Mouse (Mus musculus) lung, postnatal 4 days (tissue): ENCODE data around the gene Rtp3.

Experiments used
- DNase-seq, 2 experiments: peaks; one replicate each; pipeline ENCODE4 v3.0.0; 2021

Gene Rtp3

GRCm38 (mm10) chr9:110990204-110990603, at the start of gene Rtp3:
Rtp3 (minus strand) TSS chr9:110990583.
- peak; percentile 54 to 66 for DNase-seq

GRCm38 (mm10) chr9:111039966-111040365, 49.6 kb upstream of the Rtp3 start:
- DNase-seq: peak in 1 of 2 experiments; percentile 57

GRCm38 (mm10) chr9:111033717-111034116, 43.3 kb upstream of the Rtp3 start:
- no peak for DNase-seq

GRCm38 (mm10) chr9:111026791-111027190, 36.4 kb upstream of the Rtp3 start:
- DNase-seq: no peak

- DNase-seq: no peak
These were observed 28.6 kb upstream of the Rtp3 start, which contains the start of gene Ltf for GRCm38 (mm10) chr9:111019022-111019421. Ltf (plus strand) TSS chr9:111019271.

GRCm38 (mm10) chr9:111015658-111016057, 25.3 kb upstream of the Rtp3 start:
- DNase-seq: no peak

GRCm38 (mm10) chr9:111012041-111012440, 21.7 kb upstream of the Rtp3 start:
- DNase-seq: peak; percentile 50 to 69

GRCm38 (mm10) chr9:111011550-111011949, 21.2 kb upstream of the Rtp3 start:
- peak; percentile 21 to 50 for DNase-seq

- no peak for DNase-seq
These were observed 19.4 kb upstream of the Rtp3 start for GRCm38 (mm10) chr9:111009763-111010162.

- no peak for DNase-seq
These were observed 16.2 kb upstream of the Rtp3 start for GRCm38 (mm10) chr9:111006544-111006943.

- DNase-seq: no peak
These were observed 12.9 kb upstream of the Rtp3 start for GRCm38 (mm10) chr9:111003279-111003678.

GRCm38 (mm10) chr9:111001621-111002020, 11.2 kb upstream of the Rtp3 start:
- DNase-seq: no peak

- DNase-seq: peak; percentile 55 to 74
These were observed 9.5 kb upstream of the Rtp3 start for GRCm38 (mm10) chr9:110999856-111000255.

- DNase-seq: peak; percentile 33 to 75
These were observed 8.7 kb upstream of the Rtp3 start for GRCm38 (mm10) chr9:110999056-110999455.

GRCm38 (mm10) chr9:110997245-110997644, 6.9 kb upstream of the Rtp3 start:
- peak; percentile 73 to 89 for DNase-seq

- peak; percentile 85 to 86 for DNase-seq
These were observed 4.4 kb upstream of the Rtp3 start for GRCm38 (mm10) chr9:110994716-110995172.

GRCm38 (mm10) chr9:110993281-110993709, 2.9 kb upstream of the Rtp3 start:
- no peak for DNase-seq

- no peak for DNase-seq
These were observed 840 bp downstream of the Rtp3 start for GRCm38 (mm10) chr9:110989543-110989942.

GRCm38 (mm10) chr9:110989141-110989540, 1.2 kb downstream of the Rtp3 start:
- DNase-seq: no peak

- DNase-seq: no peak
These were observed 2.3 kb downstream of the Rtp3 start for GRCm38 (mm10) chr9:110988078-110988477.

GRCm38 (mm10) chr9:110987331-110987730, 3.1 kb downstream of the Rtp3 start:
- DNase-seq: no peak

GRCm38 (mm10) chr9:110985951-110986350, 4.4 kb downstream of the Rtp3 start:
- peak in 1 of 2 experiments; percentile 40 for DNase-seq

GRCm38 (mm10) chr9:110985541-110985940, 4.8 kb downstream of the Rtp3 start:
- DNase-seq: no peak

GRCm38 (mm10) chr9:110984096-110984495, 6.3 kb downstream of the Rtp3 start:
- no peak for DNase-seq

- no peak for DNase-seq
These were observed 8.0 kb downstream of the Rtp3 start for GRCm38 (mm10) chr9:110982351-110982750.
